ENCODE assay signal across 24 mouse cellular contexts in genomic region chr16:10691705-10692104, GRCm38 (mm10).
DNase-seq lines count a peak whose midpoint lies in the region; ATAC-seq and TF ChIP-seq lines count a peak whose summit lies in the region.
"Had no signal": no experiment of that assay in that cellular context is flagged by ENCODE, and none has a peak within 500 bp of the region (broad histone marks: within the 10 kb centered on the region; RNA-seq: fewer than 3 reads in every experiment).

No protein-coding gene starts in this region.

- WGBS in heart, embryonic 10.5 days, result 75% methylated on average over 5 of the region's 5 CpGs
- 74% methylated on average over 5 of the region's 5 CpGs for WGBS in intestine, embryonic 15.5 days

- TF ChIP-seq CTCF in CH12.LX (conservative IDR thresholded peaks at IDR 0.05 in 1 of 2, IDR thresholded peaks at IDR 0.05 in 1 of 2; ENCODE audit: low read depth in 2 of 2, low read length in 2 of 2), result 0 out of 4 replicates have a peak, but pooled peaks of 1 of the 2 experiments have one; percentile 2

- no peaks in the 10 kb centered on the region for H3K79me2 ChIP-seq in CH12.LX (replicated peaks; ENCODE audit: control insufficient read depth, extremely low read depth, insufficient read depth, poor library complexity, severe bottlenecking)

- peaks cover 33% of the 10 kb centered on the region for H3K4me1 ChIP-seq in heart, embryonic 10.5 days
- peaks cover 13 to 31% of the 10 kb centered on the region in 2 experiments for H3K4me1 ChIP-seq in CH12.LX (ENCODE audit: control insufficient read depth in 1 of 2, insufficient read depth in 2 of 2)
- H3K4me1 ChIP-seq in intestine, embryonic 15.5 days (replicated peaks), result peaks cover 19% of the 10 kb centered on the region
- H3K4me1 ChIP-seq: forebrain, embryonic 12.5 days had no signal

- TF ChIP-seq POLR2A in CH12.LX (IDR thresholded peaks at IDR 0.05; ENCODE audit: low read depth, low read length), result no peak

- DNase-seq in heart, embryonic 10.5 days (ENCODE audit: low spot score), result no peak
- no peak for DNase-seq in heart, adult 18-20 months
- peak; percentile 32 for DNase-seq in thymus, postnatal 4 days
- no peak for DNase-seq in thymus, postnatal 36 days
- peak; percentile 29 for DNase-seq in CH12.LX (ENCODE audit: extremely low read depth)
- DNase-seq: adrenal gland, adult 2 months; adrenal gland, postnatal 10 days; adrenal gland, postnatal 25 days; B cell, adult 2 months; cerebellum, adult 11 months; cerebellum, adult 18-20 months; cerebellum, adult 8-10 months; cerebellum, adult 9-11 months; cerebellum, postnatal 14 days; cerebellum, postnatal 36 days; embryo, embryonic 11 days had no signal

- no peaks in the 10 kb centered on the region for H3K9me3 ChIP-seq in heart, embryonic 10.5 days
- H3K9me3 ChIP-seq in CH12.LX (replicated peaks; ENCODE audit: low read length), result no peaks in the 10 kb centered on the region
- no peaks in the 10 kb centered on the region for H3K9me3 ChIP-seq in intestine, embryonic 15.5 days
- H3K9me3 ChIP-seq: embryonic facial prominence, embryonic 13.5 days; embryonic facial prominence, embryonic 15.5 days; forebrain, embryonic 10.5 days; forebrain, embryonic 12.5 days had no signal

- H3K27me3 ChIP-seq in heart, embryonic 10.5 days (ENCODE audit: insufficient read depth, poor library complexity, severe bottlenecking), result 0 out of 2 replicates have a peak, but pooled peaks cover 3% of the 10 kb centered on the region
- no peaks in the 10 kb centered on the region for H3K27me3 ChIP-seq in CH12.LX (replicated peaks)
- H3K27me3 ChIP-seq in intestine, embryonic 15.5 days (replicated peaks), result no peaks in the 10 kb centered on the region
- H3K27me3 ChIP-seq: embryonic facial prominence, embryonic 13.5 days; embryonic facial prominence, embryonic 15.5 days; forebrain, embryonic 12.5 days had no signal

- H3K4me2 ChIP-seq in CH12.LX (ENCODE audit: insufficient read depth, low read depth, poor library complexity, severe bottlenecking), result no peak overlapping the region
- no peak overlapping the region for H3K4me2 ChIP-seq in intestine, embryonic 15.5 days (replicated peaks)
- H3K4me2 ChIP-seq: embryonic facial prominence, embryonic 13.5 days; embryonic facial prominence, embryonic 15.5 days; forebrain, embryonic 12.5 days had no signal

- H3K9ac ChIP-seq in CH12.LX (ENCODE audit: insufficient read depth, low read depth), result no peak overlapping the region
- H3K9ac ChIP-seq in intestine, embryonic 15.5 days, result no peak overlapping the region
- H3K9ac ChIP-seq: embryonic facial prominence, embryonic 13.5 days; embryonic facial prominence, embryonic 15.5 days; forebrain, embryonic 12.5 days had no signal

- in situ Hi-C loops in CH12.LX (cut with MboI; ENCODE audit: low pct_ligation_motif_present, low pct_unique_long_range_greater_than_20kb, low sequenced_read_pairs), result no loop called here

- H3K36me3 ChIP-seq in heart, embryonic 10.5 days, result no peaks in the 10 kb centered on the region
- H3K36me3 ChIP-seq in CH12.LX (replicated peaks in 1 of 2; ENCODE audit: control insufficient read depth in 1 of 2, insufficient read depth in 1 of 2, low read length in 1 of 2), result no peaks in the 10 kb centered on the region
- no peaks in the 10 kb centered on the region for H3K36me3 ChIP-seq in intestine, embryonic 15.5 days
- H3K36me3 ChIP-seq: embryonic facial prominence, embryonic 13.5 days; forebrain, embryonic 10.5 days had no signal

- peak; percentile 53; the same call in 1 of the 2 replicates for TF ChIP-seq EP300 in CH12.LX (IDR thresholded peaks at IDR 0.05; ENCODE audit: low read length)

- H3K27ac ChIP-seq in heart, embryonic 10.5 days, result peak overlapping the region; percentile 37; the same call in 1 of the 2 replicates
- H3K27ac ChIP-seq in CH12.LX (ENCODE audit: insufficient read depth, low read depth), result no peak overlapping the region
- H3K27ac ChIP-seq in intestine, embryonic 15.5 days, result no peak overlapping the region
- H3K27ac ChIP-seq: embryonic facial prominence, embryonic 13.5 days; embryonic facial prominence, embryonic 15.5 days; forebrain, embryonic 10.5 days; forebrain, embryonic 12.5 days had no signal

- no peak for ATAC-seq in intestine, embryonic 15.5 days
- ATAC-seq: forebrain, embryonic 14.5 days; forebrain, embryonic 16.5 days had no signal

- H3K4me3 ChIP-seq in heart, embryonic 10.5 days, result no peak overlapping the region
- H3K4me3 ChIP-seq in CH12.LX (replicated peaks in 1 of 3; ENCODE audit: low read depth in 2 of 3, low read length in 2 of 3, poor library complexity in 1 of 3), result no peak overlapping the region
- no peak overlapping the region for H3K4me3 ChIP-seq in intestine, embryonic 15.5 days (replicated peaks)
- H3K4me3 ChIP-seq: embryonic facial prominence, embryonic 13.5 days; embryonic facial prominence, embryonic 15.5 days; erythroblast, embryonic 14.5 days; forebrain, embryonic 10.5 days; forebrain, embryonic 12.5 days had no signal

- dilution Hi-C loops in CH12.LX (cut with MboI; ENCODE audit: extremely low pct_ligation_motif_present, extremely low pct_unique_long_range_greater_than_20kb, low sequenced_read_pairs), result no loop called here

- TF ChIP-seq RAD21 in CH12.LX (IDR thresholded peaks at IDR 0.05; ENCODE audit: low read depth, low read length), result no peak

TF ChIP-seq in CH12.LX, 34 proteins besides CTCF, POLR2A, EP300 and RAD21:
- no peak for TF ChIP-seq ZNF384 (IDR thresholded peaks at IDR 0.05; ENCODE audit: low read depth, low read length)
- no peak for TF ChIP-seq MAZ (IDR thresholded peaks at IDR 0.05; ENCODE audit: low read depth, low read length)
- no peak for TF ChIP-seq PAX5 (IDR thresholded peaks at IDR 0.05; ENCODE audit: low read length)
- peak; percentile 71 for TF ChIP-seq JUND (conservative IDR thresholded peaks at IDR 0.05; ENCODE audit: low read depth, low read length)
- TF ChIP-seq CHD1 (IDR thresholded peaks at IDR 0.05; ENCODE audit: low read depth, low read length), result no peak
- no peak for TF ChIP-seq SMC3 (IDR thresholded peaks at IDR 0.05; ENCODE audit: low read depth, low read length)
- no peak for TF ChIP-seq MAFK (IDR thresholded peaks at IDR 0.05; ENCODE audit: insufficient replicate concordance, low read length)
- no peak for TF ChIP-seq CHD2 (IDR thresholded peaks at IDR 0.05; ENCODE audit: low read length)
- TF ChIP-seq HCFC1 (IDR thresholded peaks at IDR 0.05; ENCODE audit: low read depth, low read length), result no peak
- no peak for TF ChIP-seq BHLHE40 (IDR thresholded peaks at IDR 0.05; ENCODE audit: low read depth, low read length)
- peak; percentile 39; the same call in 1 of the 2 replicates for TF ChIP-seq MEF2A (IDR thresholded peaks at IDR 0.05; ENCODE audit: borderline replicate concordance, low read depth, low read length)
- TF ChIP-seq JUN (IDR thresholded peaks at IDR 0.05; ENCODE audit: insufficient read depth, low read depth, low read length), result peak; percentile 50; the same call in 1 of the 2 replicates
- TF ChIP-seq GABPA (IDR thresholded peaks at IDR 0.05; ENCODE audit: insufficient replicate concordance, low read depth, low read length), result no peak
- TF ChIP-seq IRF4 (IDR thresholded peaks at IDR 0.05; ENCODE audit: low read depth, low read length), result no peak
- no peak for TF ChIP-seq KAT2A (IDR thresholded peaks at IDR 0.05; ENCODE audit: insufficient replicate concordance, low read length)
- TF ChIP-seq MAX (IDR thresholded peaks at IDR 0.05; ENCODE audit: low read length), result no peak
- TF ChIP-seq ETS1 (conservative IDR thresholded peaks at IDR 0.05; ENCODE audit: low read depth, low read length), result peak; percentile 50
- TF ChIP-seq USF1 (IDR thresholded peaks at IDR 0.05; ENCODE audit: low read depth, low read length), result no peak
- TF ChIP-seq POLR2AphosphoS2 (IDR thresholded peaks at IDR 0.05; ENCODE audit: low read depth, low read length), result no peak
- TF ChIP-seq NELFE (IDR thresholded peaks at IDR 0.05; ENCODE audit: low read depth, low read length), result no peak
- TF ChIP-seq MXI1 (IDR thresholded peaks at IDR 0.05; ENCODE audit: low read depth, low read length), result no peak
- TF ChIP-seq SIN3A (IDR thresholded peaks at IDR 0.05; ENCODE audit: low read length), result no peak
- TF ChIP-seq ELF1 (IDR thresholded peaks at IDR 0.05; ENCODE audit: low read depth, low read length), result no peak
- no peak for TF ChIP-seq RCOR1 (conservative IDR thresholded peaks at IDR 0.05; ENCODE audit: low read depth, low read length)
- no peak for TF ChIP-seq ZMIZ1 (IDR thresholded peaks at IDR 0.05; ENCODE audit: low read depth, low read length)
- no peak for TF ChIP-seq MYC (IDR thresholded peaks at IDR 0.05; ENCODE audit: low read depth, low read length)
- no peak for TF ChIP-seq USF2 (conservative IDR thresholded peaks at IDR 0.05; ENCODE audit: low read depth, low read length)
- no peak for TF ChIP-seq ZC3H11A (IDR thresholded peaks at IDR 0.05; ENCODE audit: low read depth, low read length)
- TF ChIP-seq ZKSCAN1 (IDR thresholded peaks at IDR 0.05; ENCODE audit: borderline replicate concordance, low read depth, low read length), result no peak
- TF ChIP-seq TBP (conservative IDR thresholded peaks at IDR 0.05; ENCODE audit: low read depth, low read length), result no peak
- TF ChIP-seq NRF1 (IDR thresholded peaks at IDR 0.05; ENCODE audit: low read depth, low read length), result no peak
- TF ChIP-seq UBTF (IDR thresholded peaks at IDR 0.05; ENCODE audit: low read depth, low read length), result no peak
- TF ChIP-seq TCF12 (IDR thresholded peaks at IDR 0.05; ENCODE audit: low read depth, low read length), result no peak; the same call in 1 of the 2 replicates
- TF ChIP-seq E2F4 (IDR thresholded peaks at IDR 0.05; ENCODE audit: insufficient replicate concordance, low read depth, low read length), result no peak

Comparison
In these comparisons a context has a peak if more than half of its experiments do, and no peak if none do; other contexts are left out.
1. DNase-seq: peak in thymus, postnatal 4 days (single experiment) and CH12.LX (single experiment); none in heart, embryonic 10.5 days (single experiment), heart, adult 18-20 months (0 of 2) and thymus, postnatal 36 days (0 of 2).